Mouse (Mus musculus) macrophage (primary cell): ENCODE data around the gene Pwwp2b. TPM values are rescaled to one million over a fixed set of nuclear protein-coding genes. Genes with fewer than 3 reads are reported as not detected.
A peak's percentile ranks its signal among the peaks of the same experiment; 100 is the strongest.

Experiments used
- H3K27ac ChIP-seq: fragments of 350-480 bp; formaldehyde crosslinking; 2 replicates; pipeline ENCODE4 v1.9.0; 2021
- H3K36me3 ChIP-seq: fragments of 350-480 bp; formaldehyde crosslinking; 2 replicates; pipeline ENCODE4 v1.9.0; 2021; ENCODE audit errors: inconsistent target
- H3K4me3 ChIP-seq: fragments of 350-480 bp; formaldehyde crosslinking; 2 replicates; pipeline ENCODE4 v1.9.0; 2021; ENCODE audit errors: inconsistent target
- H3K79me2 ChIP-seq: fragments of 350-480 bp; formaldehyde crosslinking; 2 replicates; pipeline ENCODE4 v1.9.0; 2021; ENCODE audit errors: inconsistent target
- WGBS: methylation state at CpG from one replicate; pipeline ENCODE4 v1.1.7; 2026; ENCODE audit warnings: inconsistent platforms; ENCODE audit not compliant: missing documents; 5-methylcytosine and 5-hydroxymethylcytosine counted together
- polyA plus RNA-seq: library from polyadenylated mRNA; stranded (reverse); fragments of 250-400 nt; gene quantifications from 3 replicates; pipeline ENCODE4 v1.2.4, GENCODE M21; 2018; ENCODE audit warnings: inconsistent platforms

Pwwp2b gene
- polyA plus RNA-seq, 1 experiment from 2014 or later = 25.2 TPM

- no peak overlapping the region for H3K27ac ChIP-seq
- 98% methylated on average over 7 of the region's 12 CpGs for WGBS
- no peaks in the 10 kb centered on the region for H3K79me2 ChIP-seq
- no peaks in the 10 kb centered on the region for H3K36me3 ChIP-seq
- H3K4me3 ChIP-seq = no peak overlapping the region
Measured at GRCm38 (mm10) chr7:139235651-139236358, 12.5 kb upstream of the Pwwp2b start.

GRCm38 (mm10) chr7:139239432-139239831 lies 8.8 kb upstream of the Pwwp2b start:
- Histone ChIP-seq H3K27ac (no peak overlapping the region), H3K4me3 (no peak overlapping the region), H3K36me3 (no peaks in the 10 kb centered on the region), H3K79me2 (no peaks in the 10 kb centered on the region)
- 80% methylated on average over 3 of the region's 3 CpGs for WGBS

- Histone ChIP-seq H3K4me3 (no peak overlapping the region), H3K27ac (no peak overlapping the region), H3K36me3 (no peaks in the 10 kb centered on the region), H3K79me2 (peaks cover 27% of the 10 kb centered on the region)
- WGBS = 91% methylated on average over 4 of the region's 5 CpGs
Measured at GRCm38 (mm10) chr7:139246086-139246485, 2.2 kb upstream of the Pwwp2b start.

- H3K27ac ChIP-seq = peak overlapping the region; percentile 83
- H3K36me3 ChIP-seq = no peaks in the 10 kb centered on the region
- 58% methylated on average over 37 of the region's 38 CpGs for WGBS
- peaks cover 38% of the 10 kb centered on the region for H3K79me2 ChIP-seq
- H3K4me3 ChIP-seq = peak overlapping the region; percentile 34
Measured at GRCm38 (mm10) chr7:139246931-139247880, 1.1 kb upstream of the Pwwp2b start.

GRCm38 (mm10) chr7:139248615-139249405 lies 528 bp downstream of the Pwwp2b start:
- peak overlapping the region; percentile 84 for H3K4me3 ChIP-seq
- H3K36me3 ChIP-seq = no peaks in the 10 kb centered on the region
- WGBS = 4% methylated on average over 42 of the region's 45 CpGs
- H3K79me2 ChIP-seq = peaks cover 54% of the 10 kb centered on the region
- peak overlapping the region; percentile 93 for H3K27ac ChIP-seq

GRCm38 (mm10) chr7:139249406-139250210 lies 1.3 kb downstream of the Pwwp2b start:
- Histone ChIP-seq H3K4me3 (peak overlapping the region; percentile 84), H3K79me2 (peaks cover 62% of the 10 kb centered on the region), H3K36me3 (peaks cover 7% of the 10 kb centered on the region; the same call in 1 of the 2 replicates), H3K27ac (peak overlapping the region; percentile 93)
- WGBS = 48% methylated on average over 6 of the region's 7 CpGs

- 96% methylated on average over 5 of the region's 5 CpGs for WGBS
- Histone ChIP-seq H3K36me3 (peaks cover 30% of the 10 kb centered on the region), H3K4me3 (no peak overlapping the region), H3K27ac (no peak overlapping the region), H3K79me2 (peaks cover 85% of the 10 kb centered on the region)
Measured at GRCm38 (mm10) chr7:139251881-139252301, 3.6 kb downstream of the Pwwp2b start.

GRCm38 (mm10) chr7:139252566-139252965 lies 4.3 kb downstream of the Pwwp2b start:
- no peak overlapping the region for H3K27ac ChIP-seq
- H3K79me2 ChIP-seq = peaks cover 92% of the 10 kb centered on the region
- no peak overlapping the region for H3K4me3 ChIP-seq
- H3K36me3 ChIP-seq = peaks cover 36% of the 10 kb centered on the region
- WGBS = 91% methylated on average over 7 of the region's 7 CpGs

GRCm38 (mm10) chr7:139252986-139253385 lies 4.7 kb downstream of the Pwwp2b start:
- H3K36me3 ChIP-seq = peaks cover 41% of the 10 kb centered on the region
- H3K27ac ChIP-seq = no peak overlapping the region
- 84% methylated on average over 9 of the region's 9 CpGs for WGBS
- peaks cover 96% of the 10 kb centered on the region for H3K79me2 ChIP-seq
- no peak overlapping the region for H3K4me3 ChIP-seq

- peaks cover 100% of the 10 kb centered on the region for H3K79me2 ChIP-seq
- 65% methylated on average over 3 of the region's 3 CpGs for WGBS
- no peak overlapping the region for H3K4me3 ChIP-seq
- H3K27ac ChIP-seq = no peak overlapping the region
- H3K36me3 ChIP-seq = peaks cover 45% of the 10 kb centered on the region
Measured at GRCm38 (mm10) chr7:139253462-139253861, 5.2 kb downstream of the Pwwp2b start.

GRCm38 (mm10) chr7:139254626-139255025 lies 6.3 kb downstream of the Pwwp2b start:
- Histone ChIP-seq H3K4me3 (no peak overlapping the region), H3K79me2 (peaks cover 100% of the 10 kb centered on the region), H3K27ac (no peak overlapping the region), H3K36me3 (peaks cover 57% of the 10 kb centered on the region)
- WGBS = 91% methylated on average over 5 of the region's 5 CpGs

- H3K79me2 ChIP-seq = peaks cover 100% of the 10 kb centered on the region
- no peak overlapping the region for H3K4me3 ChIP-seq
- H3K36me3 ChIP-seq = peaks cover 85% of the 10 kb centered on the region
- no peak overlapping the region for H3K27ac ChIP-seq
- 90% methylated on average over 10 of the region's 10 CpGs for WGBS
Measured at GRCm38 (mm10) chr7:139257752-139258542, 9.7 kb downstream of the Pwwp2b start.

GRCm38 (mm10) chr7:139264337-139264736 lies 16.1 kb downstream of the Pwwp2b start:
- Histone ChIP-seq H3K36me3 (peaks cover 83% of the 10 kb centered on the region), H3K4me3 (no peak overlapping the region), H3K79me2 (peaks cover 69% of the 10 kb centered on the region), H3K27ac (no peak overlapping the region)
- 91% methylated on average over 4 of the region's 4 CpGs for WGBS
